Mouse (Mus musculus) heart, adult 2 months (tissue): Measurements from ENCODE around the gene Hmga2. TPM values are rescaled to one million over a fixed set of nuclear protein-coding genes. Genes with fewer than 3 reads are reported as not detected.

Experiments
- DNase-seq, 2 experiments: peaks; one replicate each; pipeline ENCODE4 v3.0.0; 2021
- H3K27ac ChIP-seq: fragments of 200-600 bp; 2 replicates; pipeline ENCODE4 v1.8.1; 2022
- H3K27me3 ChIP-seq: fragments of 200-500 bp; 2 replicates; pipeline ENCODE4 v1.6.1; 2012; ENCODE audit warnings: mild to moderate bottlenecking, low read length, inconsistent platforms, mixed read lengths; ENCODE audit not compliant: control insufficient read depth, insufficient read depth
- H3K36me3 ChIP-seq: fragments of 200-500 bp; 2 replicates; pipeline ENCODE4 v1.6.1; 2012; ENCODE audit warnings: low read length, inconsistent platforms; ENCODE audit not compliant: control insufficient read depth, insufficient read depth
- H3K4me1 ChIP-seq: fragments of 200-500 bp; 2 replicates; pipeline ENCODE4 v1.6.1; 2011; ENCODE audit warnings: low read length; ENCODE audit not compliant: control insufficient read depth, insufficient read depth
- H3K4me3 ChIP-seq: fragments of 200-600 bp; 2 replicates; pipeline ENCODE4 v1.8.1; 2022
- H3K79me2 ChIP-seq: fragments of 200-500 bp; replicated peaks from 2 replicates; pipeline ENCODE4 v1.6.1; 2012; ENCODE audit warnings: mild to moderate bottlenecking, inconsistent platforms, low read length, moderate library complexity, mixed read lengths; ENCODE audit not compliant: control insufficient read depth, insufficient read depth
- H3K9ac ChIP-seq: fragments of 200-500 bp; 2 replicates; pipeline ENCODE4 v1.6.1; 2012; ENCODE audit warnings: low read depth, mild to moderate bottlenecking, control low read depth, inconsistent platforms, low read length, mixed read lengths
- CTCF ChIP-seq: fragments of 200-600 bp; IDR thresholded peaks from 2 replicates; pipeline ENCODE4 v1.8.1; 2022; ENCODE audit warnings: antibody characterized with exemption, mild to moderate bottlenecking, moderate library complexity
- EP300 ChIP-seq: fragments of 200-500 bp; IDR thresholded peaks from 2 replicates; pipeline ENCODE4 v1.6.1; 2011; ENCODE audit warnings: low read depth, low read length, control low read depth; ENCODE audit not compliant: insufficient read depth
- POLR2A ChIP-seq: fragments of 200-500 bp; IDR thresholded peaks from 2 replicates; pipeline ENCODE4 v1.6.1; 2011; ENCODE audit warnings: mild to moderate bottlenecking, low read depth, low read length, control low read depth; ENCODE audit not compliant: insufficient read depth
- WGBS: fragments of 180-500 bp; shearing (Covaris S2); methylation state at CpG from one replicate; pipeline ENCODE4 v1.1.7; 2018; 5-methylcytosine and 5-hydroxymethylcytosine counted together
- intact Hi-C: fragments of 180-260 bp; cut with DNase I; formaldehyde crosslinking; loops from one replicate; pipeline ENCODE4 v1.15.1; 2025
- polyA plus RNA-seq: library from polyadenylated mRNA; depleted of rRNA; stranded (reverse); fragments of >200 nt; gene quantifications from 2 replicates; pipeline ENCODE4 v1.2.3, GENCODE M21; 2012
- total RNA-seq, 2 experiments: library from RNA; stranded (reverse); gene quantifications; 2 replicates each; pipeline ENCODE4 v1.2.3; 2021

The Hmga2 gene
- total and polyA plus RNA-seq, 3 experiments = not detected

- Histone ChIP-seq H3K27me3 (no peaks in the 10 kb centered on the region), H3K9ac (no peak overlapping the region)
Measured at GRCm38 (mm10) chr10:120444463-120445070, 31.7 kb downstream of the Hmga2 start.

GRCm38 (mm10) chr10:120443757-120444311, 32.4 kb downstream of the Hmga2 start:
- H3K27me3 ChIP-seq = no peaks in the 10 kb centered on the region
- no peaks in the 10 kb centered on the region for H3K79me2 ChIP-seq
- intact Hi-C loops = no loop called here
- no peak overlapping the region for H3K27ac ChIP-seq
- WGBS = 93% methylated on average over 10 of the region's 10 CpGs
- no peaks in the 10 kb centered on the region for H3K36me3 ChIP-seq
- H3K9ac ChIP-seq = no peak overlapping the region
- no peak for TF ChIP-seq EP300
- TF ChIP-seq CTCF = no peak
- TF ChIP-seq POLR2A = no peak
- H3K4me3 ChIP-seq = no peak overlapping the region
- DNase-seq = no peak
- H3K4me1 ChIP-seq = no peaks in the 10 kb centered on the region

More at GRCm38 (mm10) chr10:120444463-120445070, 31.7 kb downstream of the Hmga2 start:
- intact Hi-C loops = no loop called here
- Histone ChIP-seq H3K4me3 (no peak overlapping the region), H3K4me1 (no peaks in the 10 kb centered on the region), H3K36me3 (no peaks in the 10 kb centered on the region), H3K79me2 (no peaks in the 10 kb centered on the region), H3K27ac (no peak overlapping the region)
- TF ChIP-seq POLR2A = no peak
- TF ChIP-seq EP300 = no peak
- no peak for TF ChIP-seq CTCF
- no peak for DNase-seq
- WGBS = 91% methylated on average over 9 of the region's 9 CpGs

- Histone ChIP-seq H3K9ac (no peak overlapping the region), H3K36me3 (no peaks in the 10 kb centered on the region), H3K27ac (no peak overlapping the region), H3K79me2 (no peaks in the 10 kb centered on the region), H3K27me3 (no peaks in the 10 kb centered on the region), H3K4me3 (no peak overlapping the region), H3K4me1 (no peaks in the 10 kb centered on the region)
- intact Hi-C loops = no loop called here
- DNase-seq = no peak
- TF ChIP-seq CTCF (no peak), POLR2A (no peak), EP300 (no peak)
- 47% methylated on average over 11 of the region's 11 CpGs for WGBS
Measured at GRCm38 (mm10) chr10:120441254-120441653, 35.0 kb downstream of the Hmga2 start.

GRCm38 (mm10) chr10:120434433-120434832, 41.8 kb downstream of the Hmga2 start:
- no peak for DNase-seq
- no peaks in the 10 kb centered on the region for H3K4me1 ChIP-seq
- intact Hi-C loops = no loop called here
- WGBS = 42% methylated on average over 7 of the region's 7 CpGs
- no peak for TF ChIP-seq POLR2A
- no peak for TF ChIP-seq EP300
- TF ChIP-seq CTCF = no peak
- no peaks in the 10 kb centered on the region for H3K79me2 ChIP-seq
- no peak overlapping the region for H3K4me3 ChIP-seq
- no peaks in the 10 kb centered on the region for H3K27me3 ChIP-seq
- H3K9ac ChIP-seq = no peak overlapping the region
- H3K27ac ChIP-seq = no peak overlapping the region
- no peaks in the 10 kb centered on the region for H3K36me3 ChIP-seq

GRCm38 (mm10) chr10:120433463-120433815, 42.8 kb downstream of the Hmga2 start:
- no peaks in the 10 kb centered on the region for H3K36me3 ChIP-seq
- no peak overlapping the region for H3K27ac ChIP-seq
- TF ChIP-seq CTCF = no peak
- no peak for TF ChIP-seq EP300
- no peak for TF ChIP-seq POLR2A
- no peaks in the 10 kb centered on the region for H3K79me2 ChIP-seq
- no peaks in the 10 kb centered on the region; the same call in 1 of the 2 replicates for H3K4me1 ChIP-seq
- H3K27me3 ChIP-seq = no peaks in the 10 kb centered on the region
- no peak overlapping the region for H3K4me3 ChIP-seq
- 73% methylated on average over 5 of the region's 5 CpGs for WGBS
- H3K9ac ChIP-seq = no peak overlapping the region
- no peak for DNase-seq
- intact Hi-C loops = no loop called here

GRCm38 (mm10) chr10:120432731-120433462, 43.4 kb downstream of the Hmga2 start:
- intact Hi-C loops = no loop called here
- no peaks in the 10 kb centered on the region; the same call in 1 of the 2 replicates for H3K4me1 ChIP-seq

More at GRCm38 (mm10) chr10:120432731-120433462, 43.4 kb downstream of the Hmga2 start:
- H3K4me3 ChIP-seq = no peak overlapping the region
- H3K36me3 ChIP-seq = no peaks in the 10 kb centered on the region
- no peaks in the 10 kb centered on the region for H3K27me3 ChIP-seq
- TF ChIP-seq EP300 (no peak), POLR2A (no peak), CTCF (no peak)
- H3K27ac ChIP-seq = no peak overlapping the region
- DNase-seq = no peak
- H3K9ac ChIP-seq = no peak overlapping the region
- H3K79me2 ChIP-seq = no peaks in the 10 kb centered on the region
- WGBS = 44% methylated on average over 9 of the region's 9 CpGs
